Mouse (Mus musculus): Measurements from ENCODE around the gene Olfr229. TPM values are rescaled to one million over a fixed set of nuclear protein-coding genes. Genes with fewer than 3 reads are reported as not detected.
"Not testable (repeated sequence)": the region's sequence is repeated elsewhere in the genome, so short reads cannot be mapped to it uniquely, and the experiment has no call there.

Gene Olfr229
- total and polyA plus RNA-seq, 2 experiments, result not detected

DNA sequence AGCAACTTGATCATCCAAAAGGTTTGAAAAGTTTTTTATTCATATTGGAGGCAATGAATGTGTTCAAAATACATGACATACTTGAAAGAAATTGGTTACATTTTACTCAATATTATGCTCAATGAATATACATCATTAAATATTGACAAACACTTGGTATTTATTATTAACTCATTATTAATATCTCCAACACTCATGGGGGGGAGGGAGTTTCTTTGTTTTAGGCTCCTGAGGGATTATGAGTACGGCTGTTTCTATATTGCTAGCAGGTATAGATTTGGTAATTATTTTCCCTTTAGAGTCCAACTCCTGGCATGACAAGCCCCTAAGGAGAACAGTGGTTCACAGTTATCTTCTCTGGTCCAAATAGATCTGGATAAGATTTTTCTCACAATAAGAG lies 30.1 kb downstream of the Olfr229 start, which contains the start of gene Olfr974:
Gene Olfr974 (plus strand): TSS at position 301 of the 400 bp plus-strand sequence.
- no peaks in the 10 kb centered on the region for H3K4me1 ChIP-seq (ENCODE audit: control insufficient read depth, insufficient read depth, low read length)
- no peaks in the 10 kb centered on the region for H3K27me3 ChIP-seq (ENCODE audit: control insufficient read depth, insufficient read depth, low read length)
- no peaks in the 10 kb centered on the region for H3K79me2 ChIP-seq (ENCODE audit: control insufficient read depth, insufficient read depth, low read length)
- TF ChIP-seq POLR2A (IDR thresholded peaks at IDR 0.05; ENCODE audit: extremely low read depth, insufficient read depth, low read length) (no peak), CTCF (IDR thresholded peaks at IDR 0.05; ENCODE audit: low read depth, low read length) (no peak)
- H3K36me3 ChIP-seq (ENCODE audit: control insufficient read depth, insufficient read depth, low read length), result no peaks in the 10 kb centered on the region
- WGBS, result 91% methylated on average over 1 of the region's 1 CpGs
- H3K27ac ChIP-seq (replicated peaks; ENCODE audit: insufficient read depth, low read depth, low read length), result no peak within 1 kb of the TSS
- no peak for DNase-seq (ENCODE audit: extremely low read depth, low read depth, low spot score)
- H3K4me3 ChIP-seq (ENCODE audit: insufficient read depth, low read depth, low read length), result no peak within 1 kb of the TSS
- no peak within 1 kb of the TSS for H3K9ac ChIP-seq (ENCODE audit: low read depth, low read length)

DNA sequence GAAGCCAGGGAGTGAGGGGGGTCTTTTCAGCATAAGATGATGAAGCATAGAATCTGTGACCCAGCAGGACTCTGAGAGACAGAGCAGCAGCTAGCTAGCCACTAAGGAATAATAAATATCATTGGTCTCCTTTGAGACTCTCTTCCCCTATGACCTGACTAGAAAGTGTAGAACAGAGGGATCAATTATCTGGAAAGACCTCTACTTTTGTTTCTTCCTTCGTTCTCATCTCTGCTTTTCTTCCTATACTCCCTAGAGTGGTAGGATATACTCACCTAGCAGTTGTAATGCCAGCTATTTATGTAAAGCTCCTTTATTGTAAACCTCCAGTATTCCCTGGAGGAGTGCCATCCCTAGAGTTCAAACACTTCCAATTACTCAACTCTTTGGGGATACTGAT lies 44.8 kb downstream of the Olfr229 start, which contains the start of gene Olfr975:
Gene Olfr975 (minus strand): TSS at position 101 of the 400 bp plus-strand sequence.
- WGBS, result 59% methylated on average over 1 of the region's 1 CpGs
- no peak within 1 kb of the TSS for H3K9ac ChIP-seq (ENCODE audit: low read depth, low read length)

GRCm38 (mm10) chr9:39961033-39961432 lies 53.9 kb downstream of the Olfr229 start, which contains the start of gene Olfr976:
Gene Olfr976, minus strand, starts transcription at chr9:39961133.
- H3K4me3 ChIP-seq (ENCODE audit: insufficient read depth, low read depth, low read length); H3K27ac ChIP-seq (replicated peaks; ENCODE audit: insufficient read depth, low read depth, low read length); H3K79me2 ChIP-seq (ENCODE audit: control insufficient read depth, insufficient read depth, low read length); DNase-seq (ENCODE audit: extremely low read depth, low read depth, low spot score); H3K27me3 ChIP-seq (ENCODE audit: control insufficient read depth, insufficient read depth, low read length); H3K9ac ChIP-seq (ENCODE audit: low read depth, low read length); H3K36me3 ChIP-seq (ENCODE audit: control insufficient read depth, insufficient read depth, low read length); H3K4me1 ChIP-seq (ENCODE audit: control insufficient read depth, insufficient read depth, low read length): not testable (repeated sequence)
- 79% methylated on average over 8 of the region's 9 CpGs for WGBS

More for the DNA sequence above, 44.8 kb downstream of the Olfr229 start, which contains the start of gene Olfr975:
- Histone ChIP-seq H3K4me1 (ENCODE audit: control insufficient read depth, insufficient read depth, low read length) (no peaks in the 10 kb centered on the region), H3K36me3 (ENCODE audit: control insufficient read depth, insufficient read depth, low read length) (no peaks in the 10 kb centered on the region), H3K27ac (replicated peaks; ENCODE audit: insufficient read depth, low read depth, low read length) (no peak within 1 kb of the TSS), H3K4me3 (ENCODE audit: insufficient read depth, low read depth, low read length) (no peak within 1 kb of the TSS), H3K27me3 (ENCODE audit: control insufficient read depth, insufficient read depth, low read length) (no peaks in the 10 kb centered on the region), H3K79me2 (ENCODE audit: control insufficient read depth, insufficient read depth, low read length) (no peaks in the 10 kb centered on the region)
- no peak for TF ChIP-seq CTCF (IDR thresholded peaks at IDR 0.05; ENCODE audit: low read depth, low read length)
- TF ChIP-seq POLR2A (IDR thresholded peaks at IDR 0.05; ENCODE audit: extremely low read depth, insufficient read depth, low read length), result no peak
- no peak for DNase-seq (ENCODE audit: extremely low read depth, low read depth, low spot score)

Other genes starting within 250 kb of the Olfr229 start
- not detected in 2 replicates for gene Olfr963, start 240.1 kb upstream of the Olfr229 start, total RNA-seq (2014; rRNA removed)
- not detected in 2 replicates for gene Olfr963, start 240.1 kb upstream of the Olfr229 start, polyA plus RNA-seq (2012; rRNA removed)
- gene Olfr149, start 200.2 kb upstream of the Olfr229 start, total RNA-seq (2014; rRNA removed), result not detected in 2 replicates
- not detected in 2 replicates for gene Olfr149, start 200.2 kb upstream of the Olfr229 start, polyA plus RNA-seq (2012; rRNA removed)
- gene Olfr965, start 196.0 kb upstream of the Olfr229 start, total RNA-seq (2014; rRNA removed), result not detected in 2 replicates
- gene Olfr965, start 196.0 kb upstream of the Olfr229 start, polyA plus RNA-seq (2012; rRNA removed), result not detected in 2 replicates
- gene Olfr150, start 176.4 kb upstream of the Olfr229 start, total RNA-seq (2014; rRNA removed), result not detected in 2 replicates
- not detected in 2 replicates for gene Olfr150, start 176.4 kb upstream of the Olfr229 start, polyA plus RNA-seq (2012; rRNA removed)
- gene Olfr967, start 161.1 kb upstream of the Olfr229 start, total RNA-seq (2014; rRNA removed), result not detected in 2 replicates
- gene Olfr967, start 161.1 kb upstream of the Olfr229 start, polyA plus RNA-seq (2012; rRNA removed), result not detected in 2 replicates
- not detected in 2 replicates for gene Olfr968, start 124.1 kb upstream of the Olfr229 start, total RNA-seq (2014; rRNA removed)
- not detected in 2 replicates for gene Olfr968, start 124.1 kb upstream of the Olfr229 start, polyA plus RNA-seq (2012; rRNA removed)
- not detected in 2 replicates for gene Olfr969, start 116.4 kb upstream of the Olfr229 start, total RNA-seq (2014; rRNA removed)
- gene Olfr969, start 116.4 kb upstream of the Olfr229 start, polyA plus RNA-seq (2012; rRNA removed), result not detected in 2 replicates
- not detected in 2 replicates for gene Olfr970, start 98.5 kb upstream of the Olfr229 start, total RNA-seq (2014; rRNA removed)
- gene Olfr970, start 98.5 kb upstream of the Olfr229 start, polyA plus RNA-seq (2012; rRNA removed), result not detected in 2 replicates
- gene Olfr971, start 70.5 kb upstream of the Olfr229 start, total RNA-seq (2014; rRNA removed), result not detected in 2 replicates
- gene Olfr971, start 70.5 kb upstream of the Olfr229 start, polyA plus RNA-seq (2012; rRNA removed), result not detected in 2 replicates
- not detected in 2 replicates for gene Olfr972, start 40.9 kb upstream of the Olfr229 start, total RNA-seq (2014; rRNA removed)
- not detected in 2 replicates for gene Olfr972, start 40.9 kb upstream of the Olfr229 start, polyA plus RNA-seq (2012; rRNA removed)
- not detected in 2 replicates for gene Olfr974, start 30.2 kb downstream of the Olfr229 start, total RNA-seq (2014; rRNA removed)
- not detected in 2 replicates for gene Olfr974, start 30.2 kb downstream of the Olfr229 start, polyA plus RNA-seq (2012; rRNA removed)
- gene Olfr975, start 44.7 kb downstream of the Olfr229 start, total RNA-seq (2014; rRNA removed), result not detected in 2 replicates
- not detected in 2 replicates for gene Olfr975, start 44.7 kb downstream of the Olfr229 start, polyA plus RNA-seq (2012; rRNA removed)
- gene Olfr976, start 53.8 kb downstream of the Olfr229 start, total RNA-seq (2014; rRNA removed), result not detected in 2 replicates
- gene Olfr976, start 53.8 kb downstream of the Olfr229 start, polyA plus RNA-seq (2012; rRNA removed), result not detected in 2 replicates
- gene Olfr978, start 84.8 kb downstream of the Olfr229 start, total RNA-seq (2014; rRNA removed), result not detected in 2 replicates
- gene Olfr978, start 84.8 kb downstream of the Olfr229 start, polyA plus RNA-seq (2012; rRNA removed), result not detected in 2 replicates
- not detected in 2 replicates for gene Olfr979, start 96.1 kb downstream of the Olfr229 start, total RNA-seq (2014; rRNA removed)
- not detected in 2 replicates for gene Olfr979, start 96.1 kb downstream of the Olfr229 start, polyA plus RNA-seq (2012; rRNA removed)
- not detected in 2 replicates for gene Olfr980, start 102.2 kb downstream of the Olfr229 start, total RNA-seq (2014; rRNA removed)
- gene Olfr980, start 102.2 kb downstream of the Olfr229 start, polyA plus RNA-seq (2012; rRNA removed), result not detected in 2 replicates
- gene Olfr981, start 114.1 kb downstream of the Olfr229 start, total RNA-seq (2014; rRNA removed), result not detected in 2 replicates
- gene Olfr981, start 114.1 kb downstream of the Olfr229 start, polyA plus RNA-seq (2012; rRNA removed), result not detected in 2 replicates
- gene Olfr982, start 166.5 kb downstream of the Olfr229 start, total RNA-seq (2014; rRNA removed), result not detected in 2 replicates
- gene Olfr982, start 166.5 kb downstream of the Olfr229 start, polyA plus RNA-seq (2012; rRNA removed), result not detected in 2 replicates
- not detected in 2 replicates for gene Olfr983, start 186.3 kb downstream of the Olfr229 start, total RNA-seq (2014; rRNA removed)
- not detected in 2 replicates for gene Olfr983, start 186.3 kb downstream of the Olfr229 start, polyA plus RNA-seq (2012; rRNA removed)
- not detected in 2 replicates for gene Olfr984, start 206.9 kb downstream of the Olfr229 start, total RNA-seq (2014; rRNA removed)
- not detected in 2 replicates for gene Olfr984, start 206.9 kb downstream of the Olfr229 start, polyA plus RNA-seq (2012; rRNA removed)
- not detected in 2 replicates for gene Olfr985, start 222.8 kb downstream of the Olfr229 start, total RNA-seq (2014; rRNA removed)
- gene Olfr985, start 222.8 kb downstream of the Olfr229 start, polyA plus RNA-seq (2012; rRNA removed), result not detected in 2 replicates
- not detected in 2 replicates for gene Tmem225, start 240.8 kb downstream of the Olfr229 start, total RNA-seq (2014; rRNA removed)
- gene Tmem225, start 240.8 kb downstream of the Olfr229 start, polyA plus RNA-seq (2012; rRNA removed), result not detected in 2 replicates